Mouse (Mus musculus) forebrain, postnatal 0 days (tissue): ENCODE results near the gene Zfyve1. TPM values are rescaled to one million over a fixed set of nuclear protein-coding genes. Genes with fewer than 3 reads are reported as not detected.
A peak's percentile ranks its signal among the peaks of the same experiment; 100 is the strongest.

ENCODE experiments used
- ATAC-seq: fragments of 200-750 bp; cut with Nextera tagmentation; 2 replicates; pipeline ENCODE4 v1.8.0; 2017; ENCODE audit warnings: mild to moderate bottlenecking, moderate library complexity
- DNase-seq: peaks from one replicate; pipeline ENCODE4 v3.0.0-alpha.2; 2015
- H3K27ac ChIP-seq: fragments of 300-500 bp; sonication (generic); 2 replicates; pipeline ENCODE4 v1.5.1; 2014; ENCODE audit warnings: low read depth, mild to moderate bottlenecking, antibody characterized with exemption, low read length, moderate library complexity, mixed read lengths
- H3K27me3 ChIP-seq: fragments of 300-500 bp; sonication (generic); 2 replicates; pipeline ENCODE4 v1.6.1; 2014; ENCODE audit warnings: mild to moderate bottlenecking, low read length, mixed read lengths; ENCODE audit not compliant: insufficient read depth
- H3K36me3 ChIP-seq: fragments of 300-500 bp; sonication (generic); 2 replicates; pipeline ENCODE4 v1.6.1; 2014; ENCODE audit warnings: mild to moderate bottlenecking, moderate library complexity; ENCODE audit not compliant: insufficient read depth
- H3K4me1 ChIP-seq: fragments of 300-500 bp; sonication (generic); 2 replicates; pipeline ENCODE4 v1.6.1; 2014; ENCODE audit warnings: antibody characterized with exemption; ENCODE audit not compliant: insufficient read depth
- H3K4me2 ChIP-seq: fragments of 300-500 bp; sonication (generic); 2 replicates; pipeline ENCODE4 v1.6.1; 2014; ENCODE audit warnings: low read depth, mild to moderate bottlenecking, moderate library complexity
- H3K4me3 ChIP-seq: fragments of 300-500 bp; sonication (generic); 2 replicates; pipeline ENCODE4 v1.5.1; 2014; ENCODE audit warnings: low read depth, low read length, mixed read lengths
- H3K9ac ChIP-seq: fragments of 300-500 bp; sonication (generic); 2 replicates; pipeline ENCODE4 v1.6.1; 2014; ENCODE audit warnings: mild to moderate bottlenecking
- H3K9me3 ChIP-seq: fragments of 300-500 bp; sonication (generic); 2 replicates; pipeline ENCODE4 v1.6.1; 2016; ENCODE audit warnings: low read length
- CTCF ChIP-seq: sonication (generic); IDR thresholded peaks from 2 replicates; pipeline ENCODE4 v1.5.1; 2016; ENCODE audit warnings: antibody characterized with exemption, control low read depth, low read depth
- WGBS: fragments of 180-500 bp; shearing (Covaris S2); extraction: QIAGEN DNeasy Blood & Tissue Kit; methylation state at CpG from one replicate; pipeline ENCODE4 v1.1.7; 2014; 5-methylcytosine and 5-hydroxymethylcytosine counted together
- polyA plus RNA-seq: library from polyadenylated mRNA; unstranded; fragments of >200 nt; fragmentation: Nextera tagmentation; extraction: Ambion mirVana; gene quantifications from 2 replicates; pipeline ENCODE4 v1.2.1, GENCODE M21; 2015
- total RNA-seq: library from RNA; depleted of rRNA; stranded (reverse); fragments of >200 nt; gene quantifications from 2 replicates; pipeline ENCODE4 v1.2.3, GENCODE M21; 2014

Zfyve1 gene
- total and polyA plus RNA-seq, 2 experiments from 2014 or later: 18.5 to 40.6 TPM

GRCm38 (mm10) chr12:83597881-83598280 is 859 bp upstream of the Zfyve1 start:
- ATAC-seq (no peak), DNase-seq (no peak)
- no peak overlapping the region for H3K27ac ChIP-seq
- H3K4me2 ChIP-seq: no peak overlapping the region
- H3K4me1 ChIP-seq: peaks cover 15% of the 10 kb centered on the region
- no peaks in the 10 kb centered on the region for H3K9me3 ChIP-seq
- H3K27me3 ChIP-seq: no peaks in the 10 kb centered on the region
- H3K9ac ChIP-seq: no peak overlapping the region
- 81% methylated on average over 2 of the region's 2 CpGs for WGBS
- H3K36me3 ChIP-seq: peaks cover 17% of the 10 kb centered on the region
- no peak overlapping the region for H3K4me3 ChIP-seq
- TF ChIP-seq CTCF: no peak

GRCm38 (mm10) chr12:83596191-83596954 is 649 bp downstream of the Zfyve1 start:
- no peaks in the 10 kb centered on the region for H3K27me3 ChIP-seq
- peak overlapping the region; percentile 97 for H3K27ac ChIP-seq
- H3K4me3 ChIP-seq: peak overlapping the region; percentile 83
- peak overlapping the region; percentile 98 for H3K9ac ChIP-seq
- under 1% methylated on average over 20 of the region's 20 CpGs for WGBS
- H3K36me3 ChIP-seq: peaks cover 25% of the 10 kb centered on the region
- peak overlapping the region; percentile 56 for H3K4me2 ChIP-seq
- H3K9me3 ChIP-seq: no peaks in the 10 kb centered on the region
- ATAC-seq (peak; percentile 44; the same call in 1 of the 2 replicates), DNase-seq (peak; percentile 24)
- no peak for TF ChIP-seq CTCF
- H3K4me1 ChIP-seq: peaks cover 15% of the 10 kb centered on the region

DNA sequence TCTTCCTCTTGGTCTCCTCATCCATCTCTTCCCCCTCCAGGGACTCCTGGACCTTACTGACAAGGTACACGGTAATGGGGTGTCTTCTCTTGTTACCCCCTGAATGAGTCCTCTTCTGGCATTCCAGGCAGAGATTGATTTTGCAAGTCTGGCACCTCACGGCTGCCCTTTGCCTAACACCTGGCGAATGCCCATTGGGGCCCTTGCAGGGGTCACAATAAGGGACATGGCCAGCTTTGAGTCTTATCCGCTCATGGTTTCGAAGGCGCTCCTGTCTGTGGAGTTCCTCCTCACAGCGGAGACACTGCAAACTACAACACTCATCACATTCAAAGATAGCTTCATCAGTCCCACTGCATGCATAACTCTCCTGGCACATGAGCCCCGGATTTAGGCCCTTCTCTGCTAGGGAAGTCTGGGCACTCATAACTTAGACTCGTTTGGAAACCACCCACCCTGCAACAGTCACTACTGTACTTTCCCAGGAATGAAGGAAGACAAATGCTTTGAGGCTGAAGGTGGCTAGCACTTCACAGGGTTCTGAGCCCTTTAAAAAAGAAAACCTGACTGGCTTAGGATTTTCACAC is 2.5 kb downstream of the Zfyve1 start:
- Histone ChIP-seq H3K9me3 (no peaks in the 10 kb centered on the region), H3K4me3 (no peak overlapping the region), H3K27ac (no peak overlapping the region), H3K4me1 (peaks cover 15% of the 10 kb centered on the region), H3K36me3 (peaks cover 35% of the 10 kb centered on the region), H3K27me3 (no peaks in the 10 kb centered on the region), H3K9ac (no peak overlapping the region), H3K4me2 (no peak overlapping the region)
- TF ChIP-seq CTCF: no peak
- no peak for ATAC-seq
- WGBS: 91% methylated on average over 9 of the region's 9 CpGs
- DNase-seq: no peak

GRCm38 (mm10) chr12:83591754-83592501 is 5.1 kb downstream of the Zfyve1 start:
- WGBS: 85% methylated on average over 8 of the region's 8 CpGs
- Histone ChIP-seq H3K4me2 (no peak overlapping the region), H3K4me3 (no peak overlapping the region), H3K27ac (no peak overlapping the region), H3K9ac (no peak overlapping the region), H3K9me3 (no peaks in the 10 kb centered on the region), H3K27me3 (no peaks in the 10 kb centered on the region), H3K4me1 (peaks cover 15% of the 10 kb centered on the region), H3K36me3 (peaks cover 53% of the 10 kb centered on the region)
- TF ChIP-seq CTCF: no peak
- no peak for DNase-seq
- ATAC-seq: no peak

- no peak overlapping the region for H3K27ac ChIP-seq
- H3K4me1 ChIP-seq: no peaks in the 10 kb centered on the region
- WGBS: 97% methylated on average over 5 of the region's 5 CpGs
- no peak overlapping the region for H3K4me2 ChIP-seq
- no peaks in the 10 kb centered on the region for H3K9me3 ChIP-seq
- no peak for ATAC-seq
- H3K36me3 ChIP-seq: peaks cover 53% of the 10 kb centered on the region
- no peaks in the 10 kb centered on the region for H3K27me3 ChIP-seq
- TF ChIP-seq CTCF: no peak
- no peak for DNase-seq
- H3K9ac ChIP-seq: no peak overlapping the region
- no peak overlapping the region for H3K4me3 ChIP-seq
Measured at GRCm38 (mm10) chr12:83586628-83587027, 10.4 kb downstream of the Zfyve1 start.

GRCm38 (mm10) chr12:83582747-83583146 is 14.3 kb downstream of the Zfyve1 start:
- 79% methylated on average over 4 of the region's 4 CpGs for WGBS
- Histone ChIP-seq H3K27ac (no peak overlapping the region), H3K9ac (no peak overlapping the region), H3K4me2 (no peak overlapping the region), H3K4me3 (no peak overlapping the region), H3K9me3 (no peaks in the 10 kb centered on the region), H3K4me1 (no peaks in the 10 kb centered on the region), H3K27me3 (no peaks in the 10 kb centered on the region), H3K36me3 (peaks cover 32% of the 10 kb centered on the region)
- no peak for DNase-seq
- no peak for ATAC-seq
- no peak for TF ChIP-seq CTCF

- no peak overlapping the region for H3K27ac ChIP-seq
- H3K36me3 ChIP-seq: peaks cover 32% of the 10 kb centered on the region
- no peak for ATAC-seq
- TF ChIP-seq CTCF: no peak
- no peaks in the 10 kb centered on the region for H3K9me3 ChIP-seq
- no peak overlapping the region for H3K4me2 ChIP-seq
- 81% methylated on average over 4 of the region's 4 CpGs for WGBS
- no peak for DNase-seq
- no peak overlapping the region for H3K4me3 ChIP-seq
- no peak overlapping the region for H3K9ac ChIP-seq
- H3K27me3 ChIP-seq: no peaks in the 10 kb centered on the region
- H3K4me1 ChIP-seq: no peaks in the 10 kb centered on the region
Measured at GRCm38 (mm10) chr12:83582106-83582505, 14.9 kb downstream of the Zfyve1 start.
